Mouse (Mus musculus): ENCODE data around the gene Dynlt1f.
"Not testable (repeated sequence)": the region's sequence is repeated elsewhere in the genome, so short reads cannot be mapped to it uniquely, and the experiment has no call there.

The Dynlt1f gene

GRCm38 (mm10) chr17:6662840-6663239, 7.1 kb upstream of the Dynlt1f start:
- intact Hi-C loops (cut with DNase I), result not testable (repeated sequence)

- intact Hi-C loops (cut with DNase I), result not testable (repeated sequence)
Measured at GRCm38 (mm10) chr17:6661093-6661816, 5.6 kb upstream of the Dynlt1f start.

GRCm38 (mm10) chr17:6660589-6660988, 4.9 kb upstream of the Dynlt1f start:
- intact Hi-C loops (cut with DNase I), result not testable (repeated sequence)

- intact Hi-C loops (cut with DNase I), result not testable (repeated sequence)
Measured at GRCm38 (mm10) chr17:6658801-6659200, 3.1 kb upstream of the Dynlt1f start, which contains the start of gene Sytl3. Sytl3 (plus strand) TSS chr17:6659093.

GRCm38 (mm10) chr17:6656471-6656870, 771 bp upstream of the Dynlt1f start:
- intact Hi-C loops (cut with DNase I), result not testable (repeated sequence)

GRCm38 (mm10) chr17:6655087-6655511, 601 bp downstream of the Dynlt1f start:
- intact Hi-C loops (cut with DNase I), result not testable (repeated sequence)

- intact Hi-C loops (cut with DNase I), result not testable (repeated sequence)
Measured at GRCm38 (mm10) chr17:6653341-6653946, 2.3 kb downstream of the Dynlt1f start.

- intact Hi-C loops (cut with DNase I), result not testable (repeated sequence)
Measured at GRCm38 (mm10) chr17:6650904-6651565, 4.7 kb downstream of the Dynlt1f start.

- intact Hi-C loops (cut with DNase I), result not testable (repeated sequence)
Measured at GRCm38 (mm10) chr17:6647452-6647851, 8.2 kb downstream of the Dynlt1f start.

- intact Hi-C loops (cut with DNase I), result not testable (repeated sequence)
Measured at GRCm38 (mm10) chr17:6646841-6647240, 8.9 kb downstream of the Dynlt1f start.

- intact Hi-C loops (cut with DNase I), result not testable (repeated sequence)
Measured at GRCm38 (mm10) chr17:6645668-6646067, 10.0 kb downstream of the Dynlt1f start.

GRCm38 (mm10) chr17:6644673-6645072, 11.0 kb downstream of the Dynlt1f start:
- intact Hi-C loops (cut with DNase I), result not testable (repeated sequence)

GRCm38 (mm10) chr17:6644210-6644609, 11.5 kb downstream of the Dynlt1f start:
- intact Hi-C loops (cut with DNase I), result not testable (repeated sequence)

- intact Hi-C loops (cut with DNase I), result not testable (repeated sequence)
Measured at GRCm38 (mm10) chr17:6640771-6641429, 14.8 kb downstream of the Dynlt1f start.

- intact Hi-C loops (cut with DNase I), result not testable (repeated sequence)
Measured at GRCm38 (mm10) chr17:6640044-6640637, 15.6 kb downstream of the Dynlt1f start.

GRCm38 (mm10) chr17:6639486-6639885, 16.2 kb downstream of the Dynlt1f start:
- intact Hi-C loops (cut with DNase I), result not testable (repeated sequence)

GRCm38 (mm10) chr17:6638444-6638843, 17.3 kb downstream of the Dynlt1f start:
- intact Hi-C loops (cut with DNase I), result not testable (repeated sequence)

GRCm38 (mm10) chr17:6637434-6637833, 18.3 kb downstream of the Dynlt1f start:
- intact Hi-C loops (cut with DNase I), result not testable (repeated sequence)

GRCm38 (mm10) chr17:6636861-6637260, 18.8 kb downstream of the Dynlt1f start:
- intact Hi-C loops (cut with DNase I), result no loop called here

- intact Hi-C loops (cut with DNase I), result not testable (repeated sequence)
Measured at GRCm38 (mm10) chr17:6635781-6636180, 19.9 kb downstream of the Dynlt1f start.

- intact Hi-C loops (cut with DNase I), result not testable (repeated sequence)
Measured at GRCm38 (mm10) chr17:6632850-6633249, 22.9 kb downstream of the Dynlt1f start.
